Mouse (Mus musculus) lung, postnatal 0 days (tissue): Measurements from ENCODE around the gene Sidt1. TPM values are rescaled to one million over a fixed set of nuclear protein-coding genes. Genes with fewer than 3 reads are reported as not detected.

Source experiments
- ATAC-seq: fragments of 200-750 bp; cut with Nextera tagmentation; 2 replicates; pipeline ENCODE4 v1.8.0; 2017; ENCODE audit warnings: moderate library complexity
- DNase-seq: peaks from one replicate; pipeline ENCODE4 v3.0.0-alpha.2; 2016; ENCODE audit warnings: low spot score
- H3K27ac ChIP-seq: fragments of 300-500 bp; sonication (generic); 2 replicates; pipeline ENCODE4 v1.5.1; 2014; ENCODE audit warnings: antibody characterized with exemption, mild to moderate bottlenecking, low read length, mixed read lengths
- H3K27me3 ChIP-seq: fragments of 300-500 bp; sonication (generic); replicated peaks from 2 replicates; pipeline ENCODE4 v1.6.1; 2014; ENCODE audit warnings: low read length, mixed read lengths; ENCODE audit not compliant: insufficient read depth
- H3K36me3 ChIP-seq: fragments of 300-500 bp; sonication (generic); 2 replicates; pipeline ENCODE4 v1.6.1; 2014; ENCODE audit warnings: low read length, mixed read lengths; ENCODE audit not compliant: insufficient read depth
- H3K4me1 ChIP-seq: fragments of 300-500 bp; sonication (generic); 2 replicates; pipeline ENCODE4 v1.6.1; 2014; ENCODE audit warnings: antibody characterized with exemption, low read depth, low read length, mixed read lengths; ENCODE audit not compliant: insufficient read depth
- H3K4me2 ChIP-seq: fragments of 300-500 bp; sonication (generic); replicated peaks from 2 replicates; pipeline ENCODE4 v1.6.1; 2014; ENCODE audit warnings: low read depth, mild to moderate bottlenecking, low read length, moderate library complexity, mixed read lengths
- H3K4me3 ChIP-seq: fragments of 300-500 bp; sonication (generic); 2 replicates; pipeline ENCODE4 v1.5.1; 2014; ENCODE audit warnings: low read depth, low read length
- H3K9ac ChIP-seq: fragments of 300-500 bp; sonication (generic); replicated peaks from 2 replicates; pipeline ENCODE4 v1.6.1; 2014; ENCODE audit warnings: low read depth, mild to moderate bottlenecking
- H3K9me3 ChIP-seq: fragments of 300-500 bp; sonication (generic); 2 replicates; pipeline ENCODE4 v1.6.1; 2016; ENCODE audit warnings: low read length, mixed read lengths
- CTCF ChIP-seq: IDR thresholded peaks from 2 replicates; pipeline ENCODE4 v1.5.1; 2016; ENCODE audit warnings: antibody characterized with exemption, mild to moderate bottlenecking
- EP300 ChIP-seq: IDR thresholded peaks from 2 replicates; pipeline ENCODE4 v1.6.1; 2016; ENCODE audit warnings: antibody characterized with exemption, mild to moderate bottlenecking, control low read depth
- WGBS: fragments of 180-500 bp; shearing (Covaris S2); extraction: QIAGEN DNeasy Blood & Tissue Kit; methylation state at CpG from one replicate; pipeline ENCODE4 v1.1.7; 2014; 5-methylcytosine and 5-hydroxymethylcytosine counted together
- polyA plus RNA-seq: library from polyadenylated mRNA; unstranded; fragments of >200 nt; fragmentation: Nextera tagmentation; extraction: Ambion mirVana; gene quantifications from 2 replicates; pipeline ENCODE4 v1.2.1, GENCODE M21; 2015

The Sidt1 gene
- polyA plus RNA-seq, 1 experiment from 2014 or later, result 0.53 TPM

- Histone ChIP-seq H3K4me1 (no peaks in the 10 kb centered on the region), H3K36me3 (no peaks in the 10 kb centered on the region), H3K9me3 (no peaks in the 10 kb centered on the region), H3K4me3 (no peak overlapping the region), H3K27me3 (no peaks in the 10 kb centered on the region), H3K9ac (no peak overlapping the region), H3K27ac (no peak overlapping the region), H3K4me2 (no peak overlapping the region)
- no peak for TF ChIP-seq CTCF
- peak; percentile 67 for TF ChIP-seq EP300
- peak; percentile 96 for ATAC-seq
- 73% methylated on average over 4 of the region's 4 CpGs for WGBS
- peak; percentile 84 for DNase-seq
Measured at GRCm38 (mm10) chr16:44357571-44358268, 24.7 kb upstream of the Sidt1 start.

- no peaks in the 10 kb centered on the region for H3K27me3 ChIP-seq
- H3K9me3 ChIP-seq, result no peaks in the 10 kb centered on the region
- DNase-seq, result no peak
- 60% methylated on average over 7 of the region's 7 CpGs for WGBS
- H3K4me3 ChIP-seq, result no peak overlapping the region
- H3K27ac ChIP-seq, result no peak overlapping the region
- no peaks in the 10 kb centered on the region for H3K4me1 ChIP-seq
- ATAC-seq, result no peak
- no peak overlapping the region for H3K9ac ChIP-seq
- no peaks in the 10 kb centered on the region for H3K36me3 ChIP-seq
- TF ChIP-seq CTCF, result no peak
- TF ChIP-seq EP300, result no peak
- no peak overlapping the region for H3K4me2 ChIP-seq
Measured at GRCm38 (mm10) chr16:44356291-44356690, 23.3 kb upstream of the Sidt1 start.

- no peak overlapping the region for H3K4me3 ChIP-seq
- H3K9ac ChIP-seq, result no peak overlapping the region
- no peak overlapping the region for H3K4me2 ChIP-seq
- no peak for TF ChIP-seq CTCF
- TF ChIP-seq EP300, result no peak
- DNase-seq (no peak), ATAC-seq (no peak)
- H3K36me3 ChIP-seq, result no peaks in the 10 kb centered on the region
- 69% methylated on average over 4 of the region's 4 CpGs for WGBS
- H3K27ac ChIP-seq, result no peak overlapping the region
- no peaks in the 10 kb centered on the region for H3K27me3 ChIP-seq
- H3K4me1 ChIP-seq, result no peaks in the 10 kb centered on the region
- H3K9me3 ChIP-seq, result no peaks in the 10 kb centered on the region
Measured at GRCm38 (mm10) chr16:44349801-44350397, 16.9 kb upstream of the Sidt1 start.

- Histone ChIP-seq H3K27me3 (no peaks in the 10 kb centered on the region), H3K4me1 (no peaks in the 10 kb centered on the region), H3K4me3 (peak within 1 kb of the TSS; percentile 79), H3K9me3 (no peaks in the 10 kb centered on the region), H3K36me3 (no peaks in the 10 kb centered on the region), H3K4me2 (peak within 1 kb of the TSS; percentile 60), H3K27ac (peak within 1 kb of the TSS; percentile 96), H3K9ac (peak within 1 kb of the TSS; percentile 62)
- TF ChIP-seq CTCF (peak; percentile 74), EP300 (no peak; the same call in 1 of the 2 replicates)
- DNase-seq (peak; percentile 96), ATAC-seq (peak; percentile 99)
- WGBS, result under 1% methylated on average over 64 of the region's 67 CpGs
Measured at GRCm38 (mm10) chr16:44347071-44347901, 14.3 kb upstream of the Sidt1 start, which contains the start of gene Spice1. Gene Spice1, plus strand, starts transcription at chr16:44347121.

- H3K9ac ChIP-seq, result no peak overlapping the region
- no peaks in the 10 kb centered on the region for H3K27me3 ChIP-seq
- no peak for TF ChIP-seq CTCF
- no peak for TF ChIP-seq EP300
- no peak overlapping the region for H3K27ac ChIP-seq
- DNase-seq (no peak), ATAC-seq (no peak)
- no peak overlapping the region for H3K4me2 ChIP-seq
- H3K9me3 ChIP-seq, result no peaks in the 10 kb centered on the region
- H3K36me3 ChIP-seq, result no peaks in the 10 kb centered on the region
- no peaks in the 10 kb centered on the region for H3K4me1 ChIP-seq
- H3K4me3 ChIP-seq, result no peak overlapping the region
Measured at GRCm38 (mm10) chr16:44337541-44337940, 4.5 kb upstream of the Sidt1 start.
